Mouse (Mus musculus): ENCODE data around the gene Krtap11-1. TPM values are rescaled to one million over a fixed set of nuclear protein-coding genes. Genes with fewer than 3 reads are reported as not detected.

The Krtap11-1 gene
- polyA plus RNA-seq (2014; fragmentation: Nextera tagmentation; extraction: Ambion mirVana) = not detected in 2 replicates

- DNase-seq (ENCODE audit: low spot score, missing footprints) (no peak), ATAC-seq (ENCODE audit: low FRiP score) (no peak)
- no peaks in the 10 kb centered on the region for H3K27me3 ChIP-seq (ENCODE audit: control insufficient read depth, insufficient read depth, low read length)
- H3K4me3 ChIP-seq (ENCODE audit: low read depth, low read length) = no peak within 1 kb of the TSS
- no peak within 1 kb of the TSS for H3K9ac ChIP-seq (ENCODE audit: low read length)
- H3K36me3 ChIP-seq (ENCODE audit: control insufficient read depth, insufficient read depth, low read length) = no peaks in the 10 kb centered on the region
- WGBS = 86% methylated on average over 5 of the region's 5 CpGs
- no peaks in the 10 kb centered on the region for H3K9me3 ChIP-seq (ENCODE audit: control insufficient read depth, low read length)
- H3K4me2 ChIP-seq = no peak within 1 kb of the TSS
- no peaks in the 10 kb centered on the region for H3K4me1 ChIP-seq (ENCODE audit: control insufficient read depth, insufficient read depth, low read length)
- no peak within 1 kb of the TSS for H3K27ac ChIP-seq (ENCODE audit: low read depth, low read length)
These were observed at the start of gene Krtap11-1 for GRCm38 (mm10) chr16:89571083-89571482. Gene Krtap11-1, minus strand, starts transcription at chr16:89571183.

- Histone ChIP-seq H3K27me3 (ENCODE audit: control insufficient read depth, insufficient read depth, low read length) (no peaks in the 10 kb centered on the region), H3K9me3 (ENCODE audit: control insufficient read depth, low read length) (no peaks in the 10 kb centered on the region), H3K36me3 (ENCODE audit: control insufficient read depth, insufficient read depth, low read length) (no peaks in the 10 kb centered on the region), H3K4me1 (ENCODE audit: control insufficient read depth, insufficient read depth, low read length) (no peaks in the 10 kb centered on the region), H3K9ac (ENCODE audit: low read length) (no peak overlapping the region), H3K27ac (ENCODE audit: low read depth, low read length) (no peak overlapping the region), H3K4me2 (no peak overlapping the region), H3K4me3 (ENCODE audit: low read depth, low read length) (no peak overlapping the region)
- DNase-seq (ENCODE audit: low spot score, missing footprints) (no peak), ATAC-seq (ENCODE audit: low FRiP score) (no peak)
- 90% methylated on average over 7 of the region's 7 CpGs for WGBS
These were observed 47.2 kb upstream of the Krtap11-1 start for GRCm38 (mm10) chr16:89618190-89618589.

GRCm38 (mm10) chr16:89617251-89617650 lies 46.3 kb upstream of the Krtap11-1 start:
- 80% methylated on average over 3 of the region's 3 CpGs for WGBS
- no peak overlapping the region for H3K27ac ChIP-seq (ENCODE audit: low read depth, low read length)
- ATAC-seq (ENCODE audit: low FRiP score) = no peak

GRCm38 (mm10) chr16:89613726-89614125 lies 42.7 kb upstream of the Krtap11-1 start:
- ATAC-seq (ENCODE audit: low FRiP score) = no peak
- Histone ChIP-seq H3K27ac (ENCODE audit: low read depth, low read length) (no peak overlapping the region), H3K4me1 (ENCODE audit: control insufficient read depth, insufficient read depth, low read length) (no peaks in the 10 kb centered on the region), H3K36me3 (ENCODE audit: control insufficient read depth, insufficient read depth, low read length) (no peaks in the 10 kb centered on the region), H3K9me3 (ENCODE audit: control insufficient read depth, low read length) (no peaks in the 10 kb centered on the region), H3K4me2 (no peak overlapping the region), H3K9ac (ENCODE audit: low read length) (no peak overlapping the region), H3K27me3 (ENCODE audit: control insufficient read depth, insufficient read depth, low read length) (no peaks in the 10 kb centered on the region), H3K4me3 (ENCODE audit: low read depth, low read length) (no peak overlapping the region)
- DNase-seq (ENCODE audit: low spot score, missing footprints) = no peak
- 90% methylated on average over 12 of the region's 12 CpGs for WGBS

More at GRCm38 (mm10) chr16:89617251-89617650, 46.3 kb upstream of the Krtap11-1 start:
- H3K27me3 ChIP-seq (ENCODE audit: control insufficient read depth, insufficient read depth, low read length) = no peaks in the 10 kb centered on the region
- DNase-seq (ENCODE audit: low spot score, missing footprints) = no peak
- H3K36me3 ChIP-seq (ENCODE audit: control insufficient read depth, insufficient read depth, low read length) = no peaks in the 10 kb centered on the region
- H3K9ac ChIP-seq (ENCODE audit: low read length) = no peak overlapping the region
- no peak overlapping the region for H3K4me3 ChIP-seq (ENCODE audit: low read depth, low read length)
- H3K4me2 ChIP-seq = no peak overlapping the region
- no peaks in the 10 kb centered on the region for H3K4me1 ChIP-seq (ENCODE audit: control insufficient read depth, insufficient read depth, low read length)
- H3K9me3 ChIP-seq (ENCODE audit: control insufficient read depth, low read length) = no peaks in the 10 kb centered on the region

GRCm38 (mm10) chr16:89608791-89609185 lies 37.8 kb upstream of the Krtap11-1 start:
- no peaks in the 10 kb centered on the region for H3K36me3 ChIP-seq (ENCODE audit: control insufficient read depth, insufficient read depth, low read length)
- no peak for DNase-seq (ENCODE audit: low spot score, missing footprints)
- no peak overlapping the region for H3K4me2 ChIP-seq
- no peak overlapping the region for H3K27ac ChIP-seq (ENCODE audit: low read depth, low read length)
- no peaks in the 10 kb centered on the region for H3K27me3 ChIP-seq (ENCODE audit: control insufficient read depth, insufficient read depth, low read length)
- H3K9ac ChIP-seq (ENCODE audit: low read length) = no peak overlapping the region
- no peaks in the 10 kb centered on the region for H3K4me1 ChIP-seq (ENCODE audit: control insufficient read depth, insufficient read depth, low read length)
- H3K4me3 ChIP-seq (ENCODE audit: low read depth, low read length) = no peak overlapping the region
- WGBS = 75% methylated on average over 4 of the region's 4 CpGs
- H3K9me3 ChIP-seq (ENCODE audit: control insufficient read depth, low read length) = no peaks in the 10 kb centered on the region
- no peak for ATAC-seq (ENCODE audit: low FRiP score)

GRCm38 (mm10) chr16:89608161-89608790 lies 37.3 kb upstream of the Krtap11-1 start:
- Histone ChIP-seq H3K4me2 (no peak overlapping the region), H3K27ac (ENCODE audit: low read depth, low read length) (no peak overlapping the region), H3K4me3 (ENCODE audit: low read depth, low read length) (no peak overlapping the region), H3K9ac (ENCODE audit: low read length) (no peak overlapping the region), H3K36me3 (ENCODE audit: control insufficient read depth, insufficient read depth, low read length) (no peaks in the 10 kb centered on the region), H3K4me1 (ENCODE audit: control insufficient read depth, insufficient read depth, low read length) (no peaks in the 10 kb centered on the region), H3K27me3 (ENCODE audit: control insufficient read depth, insufficient read depth, low read length) (no peaks in the 10 kb centered on the region), H3K9me3 (ENCODE audit: control insufficient read depth, low read length) (no peaks in the 10 kb centered on the region)
- 88% methylated on average over 12 of the region's 12 CpGs for WGBS
- no peak for DNase-seq (ENCODE audit: low spot score, missing footprints)
- no peak for ATAC-seq (ENCODE audit: low FRiP score)

GRCm38 (mm10) chr16:89606951-89607350 lies 36.0 kb upstream of the Krtap11-1 start:
- Histone ChIP-seq H3K4me1 (ENCODE audit: control insufficient read depth, insufficient read depth, low read length) (no peaks in the 10 kb centered on the region), H3K9me3 (ENCODE audit: control insufficient read depth, low read length) (no peaks in the 10 kb centered on the region), H3K9ac (ENCODE audit: low read length) (no peak overlapping the region), H3K4me3 (ENCODE audit: low read depth, low read length) (no peak overlapping the region), H3K36me3 (ENCODE audit: control insufficient read depth, insufficient read depth, low read length) (no peaks in the 10 kb centered on the region), H3K27ac (ENCODE audit: low read depth, low read length) (no peak overlapping the region), H3K4me2 (no peak overlapping the region), H3K27me3 (ENCODE audit: control insufficient read depth, insufficient read depth, low read length) (no peaks in the 10 kb centered on the region)
- DNase-seq (ENCODE audit: low spot score, missing footprints) (no peak), ATAC-seq (ENCODE audit: low FRiP score) (no peak)
- 87% methylated on average over 3 of the region's 3 CpGs for WGBS

GRCm38 (mm10) chr16:89587209-89587608 lies 16.2 kb upstream of the Krtap11-1 start:
- no peaks in the 10 kb centered on the region for H3K36me3 ChIP-seq (ENCODE audit: control insufficient read depth, insufficient read depth, low read length)
- no peaks in the 10 kb centered on the region for H3K27me3 ChIP-seq (ENCODE audit: control insufficient read depth, insufficient read depth, low read length)
- ATAC-seq (ENCODE audit: low FRiP score) (no peak), DNase-seq (ENCODE audit: low spot score, missing footprints) (no peak)
- 74% methylated on average over 3 of the region's 3 CpGs for WGBS
- H3K9ac ChIP-seq (ENCODE audit: low read length) = no peak overlapping the region
- no peaks in the 10 kb centered on the region for H3K4me1 ChIP-seq (ENCODE audit: control insufficient read depth, insufficient read depth, low read length)
- H3K9me3 ChIP-seq (ENCODE audit: control insufficient read depth, low read length) = peaks cover 2% of the 10 kb centered on the region; the same call in 1 of the 2 replicates
- no peak overlapping the region for H3K4me3 ChIP-seq (ENCODE audit: low read depth, low read length)
- H3K27ac ChIP-seq (ENCODE audit: low read depth, low read length) = no peak overlapping the region
- no peak overlapping the region for H3K4me2 ChIP-seq

- ATAC-seq (ENCODE audit: low FRiP score) (peak; percentile 57), DNase-seq (ENCODE audit: low spot score, missing footprints) (no peak)
- 69% methylated on average over 9 of the region's 9 CpGs for WGBS
- H3K9me3 ChIP-seq (ENCODE audit: control insufficient read depth, low read length) = no peaks in the 10 kb centered on the region
- no peak overlapping the region for H3K4me3 ChIP-seq (ENCODE audit: low read depth, low read length)
- H3K4me1 ChIP-seq (ENCODE audit: control insufficient read depth, insufficient read depth, low read length) = no peaks in the 10 kb centered on the region
- no peak overlapping the region for H3K27ac ChIP-seq (ENCODE audit: low read depth, low read length)
- H3K36me3 ChIP-seq (ENCODE audit: control insufficient read depth, insufficient read depth, low read length) = no peaks in the 10 kb centered on the region
- no peak overlapping the region for H3K9ac ChIP-seq (ENCODE audit: low read length)
- H3K4me2 ChIP-seq = no peak overlapping the region
- no peaks in the 10 kb centered on the region for H3K27me3 ChIP-seq (ENCODE audit: control insufficient read depth, insufficient read depth, low read length)
These were observed 14.9 kb upstream of the Krtap11-1 start for GRCm38 (mm10) chr16:89585604-89586508.
